Mouse (Mus musculus): ENCODE results near the gene Agpat1. TPM values are rescaled to one million over a fixed set of nuclear protein-coding genes. Genes with fewer than 3 reads are reported as not detected.

Gene Agpat1
- total and polyA plus RNA-seq, 3 experiments: 11.2 to 47.4 (median 44.4) TPM

DNA sequence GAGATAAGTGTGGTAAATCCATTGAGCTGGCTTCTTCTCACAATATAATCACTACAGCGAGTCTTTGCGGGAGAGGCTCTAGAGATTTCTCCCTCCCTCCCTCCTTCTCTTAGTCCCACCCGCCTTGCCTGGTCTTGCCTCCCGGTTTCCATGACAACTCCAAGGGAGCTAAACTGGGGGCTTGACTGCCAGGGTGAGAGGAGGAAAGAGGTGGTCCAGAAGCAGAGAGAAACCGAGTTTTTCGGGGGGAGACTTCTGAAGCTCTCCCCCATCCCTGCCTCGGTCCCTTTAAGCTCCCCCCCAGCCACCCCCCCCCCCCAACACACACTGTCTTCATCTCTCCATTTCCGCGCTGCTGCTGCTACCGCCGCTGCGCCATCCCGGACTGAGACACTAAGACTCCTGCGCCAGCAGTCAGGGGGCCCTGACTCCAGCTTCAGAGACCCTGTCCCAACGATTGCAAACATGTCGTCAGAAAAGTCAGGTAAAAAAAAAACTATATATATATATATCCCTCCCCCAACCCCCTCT, 25.2 kb downstream of the Agpat1 start, which contains the start of gene Prrt1:
Prrt1 (plus strand) TSS at position 313 of the 531 bp plus-strand sequence.
- no peak within 1 kb of the TSS for H3K9ac ChIP-seq (ENCODE audit: insufficient read depth, low read depth)

DNA sequence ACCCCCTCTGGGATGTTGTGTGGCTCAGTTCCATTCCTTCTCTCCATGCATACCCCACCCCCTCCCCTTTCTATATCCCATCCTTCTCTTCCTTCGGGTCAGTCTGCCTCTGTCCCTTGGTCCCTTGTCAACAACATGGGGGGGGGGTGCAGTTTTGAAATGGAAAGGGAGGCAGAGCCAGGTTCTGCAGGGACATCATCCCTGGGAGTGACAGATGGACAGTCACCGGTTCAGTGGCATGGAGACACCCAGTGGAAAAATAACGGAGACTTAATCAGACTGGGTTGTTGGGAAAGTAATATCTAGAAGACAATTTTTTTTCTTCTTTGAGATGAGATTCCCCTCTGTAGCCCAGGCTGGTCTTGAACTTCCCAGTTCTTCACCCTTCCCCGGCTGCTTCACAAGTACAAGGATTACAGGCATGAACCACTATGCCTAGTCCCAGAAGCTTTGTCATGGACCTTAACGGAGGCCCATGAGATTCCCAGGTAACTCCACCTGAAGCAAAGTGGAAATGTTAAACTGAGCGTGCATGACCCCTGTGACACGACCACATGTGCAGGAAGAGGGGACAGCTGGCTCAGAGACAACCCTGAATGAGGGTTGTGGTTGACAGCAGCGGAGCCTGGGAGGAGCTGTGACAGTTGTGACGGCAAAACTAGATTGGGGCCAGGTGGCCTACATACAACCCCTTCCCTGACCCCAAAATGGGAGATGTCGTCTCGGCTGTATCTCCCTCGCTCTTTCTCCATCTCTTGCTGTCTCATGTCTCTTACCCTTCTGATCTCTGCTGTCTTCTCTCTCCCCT, 25.9 kb downstream of the Agpat1 start:
- dilution Hi-C loops (cut with MboI; ENCODE audit: extremely low pct_ligation_motif_present, extremely low pct_unique_long_range_greater_than_20kb, low sequenced_read_pairs): no loop called here
- H3K4me1 ChIP-seq (ENCODE audit: control insufficient read depth in 1 of 2, insufficient read depth in 2 of 2): peaks cover 2 to 3% of the 10 kb centered on the region in 2 experiments; a peak in 2 of 4 replicates
- no peak overlapping the region for H3K4me2 ChIP-seq (ENCODE audit: insufficient read depth, low read depth, poor library complexity, severe bottlenecking)
- no peaks in the 10 kb centered on the region for H3K36me3 ChIP-seq (replicated peaks in 1 of 2; ENCODE audit: control insufficient read depth in 1 of 2, insufficient read depth in 1 of 2, low read length in 1 of 2)
- no peak overlapping the region for H3K9ac ChIP-seq (ENCODE audit: insufficient read depth, low read depth)
- in situ Hi-C loops (cut with MboI; ENCODE audit: low pct_ligation_motif_present, low pct_unique_long_range_greater_than_20kb, low sequenced_read_pairs): no loop called here
- DNase-seq (ENCODE audit: extremely low read depth): no peak
- no peaks in the 10 kb centered on the region for H3K79me2 ChIP-seq (replicated peaks; ENCODE audit: control insufficient read depth, extremely low read depth, insufficient read depth, poor library complexity, severe bottlenecking)
- no peak for TF ChIP-seq EP300 (IDR thresholded peaks at IDR 0.05; ENCODE audit: low read length)
- TF ChIP-seq ELF1 (IDR thresholded peaks at IDR 0.05; ENCODE audit: low read depth, low read length): no peak
- no peak for TF ChIP-seq UBTF (IDR thresholded peaks at IDR 0.05; ENCODE audit: low read depth, low read length)
- no peak for TF ChIP-seq USF2 (conservative IDR thresholded peaks at IDR 0.05; ENCODE audit: low read depth, low read length)
- TF ChIP-seq SIN3A (IDR thresholded peaks at IDR 0.05; ENCODE audit: low read length): no peak
- no peak for TF ChIP-seq MAX (IDR thresholded peaks at IDR 0.05; ENCODE audit: low read length)
- TF ChIP-seq ZNF384 (IDR thresholded peaks at IDR 0.05; ENCODE audit: low read depth, low read length): no peak
- TF ChIP-seq POLR2A (IDR thresholded peaks at IDR 0.05; ENCODE audit: low read depth, low read length): no peak
- TF ChIP-seq ETS1 (conservative IDR thresholded peaks at IDR 0.05; ENCODE audit: low read depth, low read length): no peak
- TF ChIP-seq JUND (conservative IDR thresholded peaks at IDR 0.05; ENCODE audit: low read depth, low read length): no peak
- no peak for TF ChIP-seq MAFK (IDR thresholded peaks at IDR 0.05; ENCODE audit: insufficient replicate concordance, low read length)
- TF ChIP-seq NRF1 (IDR thresholded peaks at IDR 0.05; ENCODE audit: low read depth, low read length): no peak
- TF ChIP-seq CHD2 (IDR thresholded peaks at IDR 0.05; ENCODE audit: low read length): no peak
- no peak for TF ChIP-seq TCF12 (IDR thresholded peaks at IDR 0.05; ENCODE audit: low read depth, low read length)
- TF ChIP-seq MXI1 (IDR thresholded peaks at IDR 0.05; ENCODE audit: low read depth, low read length): no peak
- no peak for TF ChIP-seq USF1 (IDR thresholded peaks at IDR 0.05; ENCODE audit: low read depth, low read length)
- TF ChIP-seq E2F4 (IDR thresholded peaks at IDR 0.05; ENCODE audit: insufficient replicate concordance, low read depth, low read length): no peak
- no peak overlapping the region for H3K4me3 ChIP-seq (replicated peaks in 1 of 3; ENCODE audit: low read depth in 2 of 3, low read length in 2 of 3, poor library complexity in 1 of 3)
- H3K9me3 ChIP-seq (replicated peaks; ENCODE audit: low read length): peaks cover 2% of the 10 kb centered on the region
- peaks cover 67% of the 10 kb centered on the region for H3K27me3 ChIP-seq (replicated peaks)
- no peak overlapping the region for H3K27ac ChIP-seq (ENCODE audit: insufficient read depth, low read depth)

More for the DNA sequence above, 25.2 kb downstream of the Agpat1 start, which contains the start of gene Prrt1:
- Histone ChIP-seq H3K9me3 (replicated peaks; ENCODE audit: low read length) (peaks cover 2% of the 10 kb centered on the region), H3K4me3 (replicated peaks in 1 of 3; ENCODE audit: low read depth in 2 of 3, low read length in 2 of 3, poor library complexity in 1 of 3) (no peak within 1 kb of the TSS), H3K36me3 (replicated peaks in 1 of 2; ENCODE audit: control insufficient read depth in 1 of 2, insufficient read depth in 1 of 2, low read length in 1 of 2) (no peaks in the 10 kb centered on the region), H3K4me2 (ENCODE audit: insufficient read depth, low read depth, poor library complexity, severe bottlenecking) (no peak within 1 kb of the TSS), H3K4me1 (ENCODE audit: control insufficient read depth in 1 of 2, insufficient read depth in 2 of 2) (peaks cover 2 to 3% of the 10 kb centered on the region in 2 experiments; a peak in 2 of 4 replicates), H3K27me3 (replicated peaks) (peaks cover 64% of the 10 kb centered on the region), H3K79me2 (replicated peaks; ENCODE audit: control insufficient read depth, extremely low read depth, insufficient read depth, poor library complexity, severe bottlenecking) (no peaks in the 10 kb centered on the region), H3K27ac (ENCODE audit: insufficient read depth, low read depth) (no peak within 1 kb of the TSS)
- TF ChIP-seq ZMIZ1 (IDR thresholded peaks at IDR 0.05; ENCODE audit: low read depth, low read length) (no peak), MAZ (IDR thresholded peaks at IDR 0.05; ENCODE audit: low read depth, low read length) (no peak)
- no peak for DNase-seq (ENCODE audit: extremely low read depth)
- in situ Hi-C loops (cut with MboI; ENCODE audit: low pct_ligation_motif_present, low pct_unique_long_range_greater_than_20kb, low sequenced_read_pairs): no loop called here
- dilution Hi-C loops (cut with MboI; ENCODE audit: extremely low pct_ligation_motif_present, extremely low pct_unique_long_range_greater_than_20kb, low sequenced_read_pairs): no loop called here
